Mouse (Mus musculus) heart, embryonic 14.5 days (tissue): ENCODE measurements at regions not wholly inside any gene's neighbourhood (a gene's known extent, or its start where the extent isn't known, plus 50 kb on each side); places are given as distances from the start of the nearest gene placed in this dataset.

ENCODE experiments used
- ATAC-seq: fragments of 200-750 bp; cut with Nextera tagmentation; 2 replicates; pipeline ENCODE4 v1.8.0; 2017; ENCODE audit warnings: low read depth, moderate TSS enrichment; ENCODE audit not compliant: insufficient number of reproducible peaks, insufficient read depth, low FRiP score
- H3K27ac ChIP-seq, 2 experiments: fragments of 200-500 bp in 1 of 2; fragments of 300-500 bp in 1 of 2; sonication (generic) in 1 of 2; replicated peaks in 1 of 2; 2 replicates each; pipeline ENCODE4 v1.5.1; 2012 to 2014; ENCODE audit warnings: low read depth in 2 of 2, low read length in 2 of 2, control low read depth in 1 of 2, mild to moderate bottlenecking in 1 of 2, mixed read lengths in 1 of 2; ENCODE audit not compliant: control insufficient read depth in 1 of 2, insufficient read depth in 1 of 2
- H3K27me3 ChIP-seq: fragments of 300-500 bp; sonication (generic); 2 replicates; pipeline ENCODE4 v1.6.1; 2014; ENCODE audit warnings: mild to moderate bottlenecking, low read length, control low read depth; ENCODE audit not compliant: control insufficient read depth, insufficient read depth
- H3K36me3 ChIP-seq: fragments of 300-500 bp; sonication (generic); 2 replicates; pipeline ENCODE4 v1.6.1; 2014; ENCODE audit warnings: mild to moderate bottlenecking, control low read depth, low read length, mixed read lengths; ENCODE audit not compliant: control insufficient read depth, insufficient read depth
- H3K4me1 ChIP-seq, 2 experiments: fragments of 200-500 bp in 1 of 2; fragments of 300-500 bp in 1 of 2; sonication (generic) in 1 of 2; 2 replicates each; pipeline ENCODE4 v1.6.1; 2012 to 2014; ENCODE audit warnings: low read length in 2 of 2, control low read depth in 1 of 2, mixed read lengths in 1 of 2; ENCODE audit not compliant: control insufficient read depth in 2 of 2, insufficient read depth in 2 of 2
- H3K4me2 ChIP-seq: fragments of 300-500 bp; sonication (generic); 2 replicates; pipeline ENCODE4 v1.6.1; 2014; ENCODE audit warnings: mild to moderate bottlenecking, low read length
- H3K4me3 ChIP-seq, 2 experiments: fragments of 200-500 bp in 1 of 2; fragments of 300-500 bp in 1 of 2; sonication (generic) in 1 of 2; 2 replicates each; pipeline ENCODE4 v1.5.1; 2012 to 2014; ENCODE audit warnings: low read length in 2 of 2, mild to moderate bottlenecking in 2 of 2, control low read depth in 1 of 2, low read depth in 1 of 2, moderate library complexity in 1 of 2; ENCODE audit not compliant: control insufficient read depth in 1 of 2, insufficient read depth in 1 of 2
- H3K9ac ChIP-seq: fragments of 300-500 bp; sonication (generic); 2 replicates; pipeline ENCODE4 v1.6.1; 2014; ENCODE audit warnings: mild to moderate bottlenecking, low read length
- H3K9me3 ChIP-seq: fragments of 300-500 bp; sonication (generic); 2 replicates; pipeline ENCODE4 v1.6.1; 2016; ENCODE audit warnings: low read length, control low read depth; ENCODE audit not compliant: control insufficient read depth
- WGBS: fragments of 180-500 bp; shearing (Covaris S2); extraction: QIAGEN DNeasy Blood & Tissue Kit; methylation state at CpG from one replicate; pipeline ENCODE4 v1.1.7; 2014; 5-methylcytosine and 5-hydroxymethylcytosine counted together

- Histone ChIP-seq H3K4me3 (no peak overlapping the region), H3K27ac (no peak overlapping the region), H3K27me3 (no peaks in the 10 kb centered on the region), H3K9me3 (no peaks in the 10 kb centered on the region), H3K36me3 (no peaks in the 10 kb centered on the region), H3K9ac (no peak overlapping the region), H3K4me2 (no peak overlapping the region), H3K4me1 (no peaks in the 10 kb centered on the region; a peak in 1 of 4 replicates)
- WGBS = 76% methylated on average over 1 of the region's 1 CpGs
- ATAC-seq = no peak
Observed at GRCm38 (mm10) chr14:48005929-48006309, 114.7 kb upstream of the Peli2 start.

GRCm38 (mm10) chr14:48012361-48013215 is 108.0 kb upstream of the Peli2 start:
- WGBS = 58% methylated on average over 2 of the region's 2 CpGs
- ATAC-seq = no peak
- H3K27ac ChIP-seq = no peak overlapping the region
- H3K27me3 ChIP-seq = no peaks in the 10 kb centered on the region
- H3K4me2 ChIP-seq = no peak overlapping the region
- no peak overlapping the region for H3K4me3 ChIP-seq
- H3K9ac ChIP-seq = no peak overlapping the region
- no peaks in the 10 kb centered on the region for H3K36me3 ChIP-seq
- H3K4me1 ChIP-seq = no peaks in the 10 kb centered on the region
- no peaks in the 10 kb centered on the region for H3K9me3 ChIP-seq

GRCm38 (mm10) chr14:48013431-48013830 is 107.2 kb upstream of the Peli2 start:
- no peaks in the 10 kb centered on the region for H3K9me3 ChIP-seq
- H3K9ac ChIP-seq = no peak overlapping the region
- H3K27me3 ChIP-seq = no peaks in the 10 kb centered on the region
- WGBS = 74% methylated on average over 1 of the region's 1 CpGs
- H3K36me3 ChIP-seq = no peaks in the 10 kb centered on the region
- H3K27ac ChIP-seq = no peak overlapping the region
- no peaks in the 10 kb centered on the region for H3K4me1 ChIP-seq
- no peak overlapping the region for H3K4me3 ChIP-seq
- no peak overlapping the region for H3K4me2 ChIP-seq
- ATAC-seq = no peak

- Histone ChIP-seq H3K27ac (no peak overlapping the region), H3K36me3 (no peaks in the 10 kb centered on the region), H3K27me3 (no peaks in the 10 kb centered on the region), H3K9ac (no peak overlapping the region), H3K4me1 (no peaks in the 10 kb centered on the region), H3K4me2 (no peak overlapping the region), H3K4me3 (no peak overlapping the region), H3K9me3 (no peaks in the 10 kb centered on the region)
- 77% methylated on average over 2 of the region's 2 CpGs for WGBS
- ATAC-seq = no peak
Observed at GRCm38 (mm10) chr14:48014776-48015175, 105.8 kb upstream of the Peli2 start.

GRCm38 (mm10) chr14:48017971-48018370 is 102.7 kb upstream of the Peli2 start:
- Histone ChIP-seq H3K4me1 (no peaks in the 10 kb centered on the region), H3K4me2 (no peak overlapping the region), H3K4me3 (no peak overlapping the region), H3K9me3 (no peaks in the 10 kb centered on the region), H3K36me3 (no peaks in the 10 kb centered on the region), H3K27ac (no peak overlapping the region), H3K9ac (no peak overlapping the region), H3K27me3 (no peaks in the 10 kb centered on the region)
- no peak for ATAC-seq
- 75% methylated on average over 6 of the region's 6 CpGs for WGBS

GRCm38 (mm10) chr14:48019331-48019730 is 101.3 kb upstream of the Peli2 start:
- Histone ChIP-seq H3K9me3 (no peaks in the 10 kb centered on the region), H3K4me2 (no peak overlapping the region), H3K27ac (no peak overlapping the region), H3K9ac (no peak overlapping the region), H3K4me1 (no peaks in the 10 kb centered on the region), H3K27me3 (no peaks in the 10 kb centered on the region), H3K36me3 (no peaks in the 10 kb centered on the region), H3K4me3 (no peak overlapping the region)
- ATAC-seq = no peak
- WGBS = 65% methylated on average over 5 of the region's 5 CpGs

- H3K4me3 ChIP-seq = no peak overlapping the region
- no peak overlapping the region for H3K27ac ChIP-seq
- no peaks in the 10 kb centered on the region for H3K36me3 ChIP-seq
- no peaks in the 10 kb centered on the region for H3K27me3 ChIP-seq
- no peak overlapping the region for H3K9ac ChIP-seq
- 83% methylated on average over 4 of the region's 4 CpGs for WGBS
- H3K4me1 ChIP-seq = no peaks in the 10 kb centered on the region
- no peak overlapping the region for H3K4me2 ChIP-seq
- no peak for ATAC-seq
- H3K9me3 ChIP-seq = 0 out of 2 replicates have a peak, but pooled peaks cover 8% of the 10 kb centered on the region
Observed at GRCm38 (mm10) chr14:48022271-48022670, 98.4 kb upstream of the Peli2 start.
